Mouse (Mus musculus) heart, embryonic 15.5 days (tissue): ENCODE measurements at regions not wholly inside any gene's neighbourhood (a gene's known extent, or its start where the extent isn't known, plus 50 kb on each side); places are given as distances from the start of the nearest gene placed in this dataset.

Experiments used
- ATAC-seq: fragments of 200-750 bp; cut with Nextera tagmentation; replicated peaks from 2 replicates; pipeline ENCODE4 v1.8.0; 2017; ENCODE audit warnings: low read depth, moderate TSS enrichment; ENCODE audit not compliant: insufficient number of reproducible peaks, insufficient read depth, low FRiP score
- H3K27ac ChIP-seq: fragments of 300-500 bp; sonication (generic); 2 replicates; pipeline ENCODE4 v1.5.1; 2015; ENCODE audit warnings: mild to moderate bottlenecking, inconsistent platforms
- H3K27me3 ChIP-seq: fragments of 300-500 bp; sonication (generic); 2 replicates; pipeline ENCODE4 v1.6.1; 2015; ENCODE audit warnings: inconsistent platforms
- H3K36me3 ChIP-seq: fragments of 300-500 bp; sonication (generic); 2 replicates; pipeline ENCODE4 v1.6.1; 2015; ENCODE audit warnings: mild to moderate bottlenecking, inconsistent platforms
- H3K4me1 ChIP-seq: fragments of 300-500 bp; sonication (generic); replicated peaks from 2 replicates; pipeline ENCODE4 v1.6.1; 2015; ENCODE audit warnings: inconsistent platforms
- H3K4me2 ChIP-seq: fragments of 300-500 bp; sonication (generic); 2 replicates; pipeline ENCODE4 v1.6.1; 2015; ENCODE audit warnings: inconsistent platforms, mild to moderate bottlenecking, moderate library complexity
- H3K4me3 ChIP-seq: fragments of 300-500 bp; sonication (generic); 2 replicates; pipeline ENCODE4 v1.5.1; 2015; ENCODE audit warnings: mild to moderate bottlenecking, inconsistent platforms
- H3K9ac ChIP-seq: fragments of 300-500 bp; sonication (generic); 2 replicates; pipeline ENCODE4 v1.6.1; 2015; ENCODE audit warnings: mild to moderate bottlenecking, inconsistent platforms
- H3K9me3 ChIP-seq: fragments of 300-500 bp; sonication (generic); replicated peaks from 2 replicates; pipeline ENCODE4 v1.6.1; 2016; ENCODE audit warnings: inconsistent platforms
- WGBS: fragments of 180-500 bp; shearing (Covaris S2); methylation state at CpG from one replicate; pipeline ENCODE4 v1.1.7; 2015; ENCODE audit warnings: mixed read lengths; 5-methylcytosine and 5-hydroxymethylcytosine counted together

DNA sequence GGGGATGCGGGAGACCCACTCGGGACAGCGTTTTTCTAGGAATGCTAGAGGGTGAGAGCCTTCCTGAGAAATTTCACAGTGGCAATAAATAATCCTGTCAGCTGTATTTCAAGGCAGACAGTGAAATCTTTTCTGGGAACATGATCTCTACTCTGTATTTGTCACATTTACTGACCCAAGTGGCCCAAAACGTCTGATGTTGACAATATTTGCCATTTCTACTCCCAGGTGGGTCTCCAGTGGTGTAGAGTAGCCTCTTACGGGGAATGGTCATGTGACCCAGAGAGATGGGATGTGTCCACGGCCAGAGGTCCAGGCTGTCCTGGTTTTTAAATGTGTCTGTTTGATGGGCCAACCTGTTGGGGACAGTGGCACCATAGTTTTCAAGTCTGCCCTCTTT is 183.5 kb downstream of the Pten start:
- Histone ChIP-seq H3K4me2 (no peak overlapping the region), H3K4me1 (no peaks in the 10 kb centered on the region), H3K4me3 (no peak overlapping the region), H3K9ac (no peak overlapping the region), H3K36me3 (no peaks in the 10 kb centered on the region), H3K27ac (no peak overlapping the region), H3K9me3 (no peaks in the 10 kb centered on the region), H3K27me3 (no peaks in the 10 kb centered on the region)
- ATAC-seq = no peak
- WGBS = 64% methylated on average over 6 of the region's 6 CpGs

GRCm38 (mm10) chr19:32943594-32944230 is 186.4 kb downstream of the Pten start:
- H3K27me3 ChIP-seq = no peaks in the 10 kb centered on the region
- WGBS = 78% methylated on average over 2 of the region's 2 CpGs
- no peak overlapping the region for H3K4me2 ChIP-seq
- H3K27ac ChIP-seq = no peak overlapping the region
- no peaks in the 10 kb centered on the region for H3K9me3 ChIP-seq
- no peaks in the 10 kb centered on the region for H3K36me3 ChIP-seq
- H3K9ac ChIP-seq = no peak overlapping the region
- no peaks in the 10 kb centered on the region for H3K4me1 ChIP-seq
- H3K4me3 ChIP-seq = no peak overlapping the region
- no peak for ATAC-seq

- H3K4me1 ChIP-seq = no peaks in the 10 kb centered on the region
- no peak overlapping the region for H3K27ac ChIP-seq
- no peaks in the 10 kb centered on the region for H3K36me3 ChIP-seq
- ATAC-seq = no peak
- no peak overlapping the region for H3K4me2 ChIP-seq
- H3K27me3 ChIP-seq = no peaks in the 10 kb centered on the region
- H3K9ac ChIP-seq = no peak overlapping the region
- no peak overlapping the region for H3K4me3 ChIP-seq
- no peaks in the 10 kb centered on the region for H3K9me3 ChIP-seq
- 71% methylated on average over 12 of the region's 12 CpGs for WGBS
Measured at GRCm38 (mm10) chr19:32947081-32947855, 190.0 kb downstream of the Pten start.

DNA sequence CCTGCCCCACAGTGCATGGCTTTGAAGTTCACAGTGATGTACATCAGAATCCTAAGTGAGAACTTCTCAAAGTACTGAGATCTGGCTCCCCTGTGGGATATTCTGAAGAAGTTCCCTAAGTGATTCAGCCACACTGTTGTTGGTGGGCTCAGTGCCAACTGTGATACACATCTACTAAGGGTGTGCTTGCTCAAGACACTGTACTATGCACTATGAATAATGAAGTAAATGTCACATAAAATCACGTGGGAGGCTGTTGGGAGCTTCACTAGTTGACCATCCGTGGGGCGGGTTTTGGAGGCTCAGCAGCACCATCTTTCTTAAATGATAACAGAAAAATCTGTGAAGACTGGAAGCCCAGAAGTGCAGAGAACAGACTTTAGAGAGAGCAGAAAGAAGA is 193.0 kb downstream of the Pten start:
- ATAC-seq = no peak
- no peaks in the 10 kb centered on the region for H3K27me3 ChIP-seq
- no peak overlapping the region for H3K27ac ChIP-seq
- no peak overlapping the region for H3K9ac ChIP-seq
- no peaks in the 10 kb centered on the region for H3K36me3 ChIP-seq
- H3K4me1 ChIP-seq = 0 out of 2 replicates have a peak, but pooled peaks cover 3% of the 10 kb centered on the region
- no peak overlapping the region for H3K4me3 ChIP-seq
- 66% methylated on average over 3 of the region's 3 CpGs for WGBS
- no peak overlapping the region for H3K4me2 ChIP-seq
- no peaks in the 10 kb centered on the region for H3K9me3 ChIP-seq

GRCm38 (mm10) chr19:32950794-32951193 is 193.5 kb downstream of the Pten start:
- Histone ChIP-seq H3K4me1 (0 out of 2 replicates have a peak, but pooled peaks cover 3% of the 10 kb centered on the region), H3K9me3 (no peaks in the 10 kb centered on the region), H3K27ac (no peak overlapping the region), H3K4me2 (no peak overlapping the region), H3K36me3 (no peaks in the 10 kb centered on the region), H3K4me3 (no peak overlapping the region), H3K27me3 (no peaks in the 10 kb centered on the region), H3K9ac (no peak overlapping the region)
- WGBS = 61% methylated on average over 1 of the region's 1 CpGs
- ATAC-seq = no peak

- Histone ChIP-seq H3K27ac (no peak overlapping the region), H3K9me3 (no peaks in the 10 kb centered on the region), H3K4me2 (no peak overlapping the region), H3K4me1 (0 out of 2 replicates have a peak, but pooled peaks cover 5% of the 10 kb centered on the region), H3K27me3 (no peaks in the 10 kb centered on the region), H3K9ac (no peak overlapping the region), H3K36me3 (no peaks in the 10 kb centered on the region), H3K4me3 (no peak overlapping the region)
- 81% methylated on average over 4 of the region's 4 CpGs for WGBS
- no peak for ATAC-seq
Measured at GRCm38 (mm10) chr19:32952425-32952824, 195.1 kb downstream of the Pten start.

DNA sequence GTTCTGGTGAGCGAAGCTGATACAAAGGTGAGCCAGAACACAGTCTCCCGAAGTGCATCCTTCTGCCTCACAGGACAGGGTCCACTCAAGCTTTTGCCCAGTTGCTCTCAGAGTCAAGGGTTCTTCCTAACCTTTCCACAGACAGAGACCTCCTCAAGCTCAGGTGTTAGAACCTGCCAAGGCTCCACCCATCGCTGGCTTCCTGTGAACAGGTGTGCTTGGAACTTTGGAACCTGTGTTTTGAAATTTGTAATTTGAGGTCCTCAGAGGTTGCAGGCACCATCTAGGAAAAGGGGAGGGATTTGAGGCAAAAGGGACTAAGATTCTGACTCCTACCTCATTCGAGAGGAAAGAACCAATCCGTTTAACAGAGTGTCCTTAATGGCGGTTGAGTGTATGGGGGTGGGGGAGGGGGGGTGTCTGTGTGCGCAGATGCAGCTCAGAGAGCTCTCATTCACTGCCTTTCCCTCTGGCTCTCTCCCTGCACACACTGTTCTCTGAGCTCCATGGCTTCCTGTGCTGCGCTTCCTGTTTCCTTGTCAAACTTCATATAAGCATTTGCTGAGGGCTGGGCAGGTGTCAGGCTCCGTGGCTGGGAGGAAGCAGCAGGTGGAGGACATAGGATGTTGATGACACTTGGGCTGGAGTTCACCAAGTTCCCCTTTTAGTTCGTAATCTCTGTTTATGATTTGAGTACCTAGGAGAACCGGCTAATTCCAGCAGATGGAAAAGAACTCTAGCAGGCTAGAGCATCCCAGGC is 195.8 kb downstream of the Pten start:
- no peaks in the 10 kb centered on the region for H3K9me3 ChIP-seq
- no peak for ATAC-seq
- H3K4me2 ChIP-seq = no peak overlapping the region
- 0 out of 2 replicates have a peak, but pooled peaks cover 5% of the 10 kb centered on the region for H3K4me1 ChIP-seq
- no peak overlapping the region for H3K9ac ChIP-seq
- no peaks in the 10 kb centered on the region for H3K36me3 ChIP-seq
- no peaks in the 10 kb centered on the region for H3K27me3 ChIP-seq
- no peak overlapping the region for H3K27ac ChIP-seq
- 58% methylated on average over 11 of the region's 11 CpGs for WGBS
- H3K4me3 ChIP-seq = no peak overlapping the region

DNA sequence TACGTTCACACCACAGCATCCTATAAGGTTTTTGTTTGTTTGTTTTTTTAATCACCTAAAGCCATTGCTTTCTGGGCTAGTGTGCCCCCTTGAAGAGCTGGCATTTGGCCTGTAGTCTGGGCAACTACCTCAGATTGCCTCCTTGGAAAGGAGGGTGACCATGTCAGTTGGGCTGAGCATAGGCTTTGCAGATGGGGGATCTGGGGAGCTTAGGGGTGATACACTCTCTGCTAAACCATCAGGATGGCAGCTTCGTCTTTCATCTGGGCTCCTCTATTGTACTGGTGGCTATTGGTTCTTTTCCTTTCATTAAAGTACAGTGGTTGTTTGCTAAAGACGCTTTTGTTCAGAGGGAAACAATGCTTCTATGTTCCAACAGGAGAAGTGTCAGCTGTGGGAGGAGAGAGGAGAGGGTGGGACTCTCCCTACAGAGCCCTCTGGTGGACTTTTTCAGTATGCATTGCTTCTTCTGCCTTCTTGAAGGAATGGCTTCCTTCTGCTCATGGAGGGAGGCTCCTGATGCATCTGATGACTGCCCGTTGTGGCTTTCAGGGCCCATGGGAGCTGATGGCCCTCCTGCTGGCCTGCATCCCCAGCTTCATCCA is 196.8 kb downstream of the Pten start:
- Histone ChIP-seq H3K9ac (no peak overlapping the region), H3K36me3 (no peaks in the 10 kb centered on the region), H3K4me3 (no peak overlapping the region), H3K4me2 (no peak overlapping the region), H3K9me3 (no peaks in the 10 kb centered on the region), H3K4me1 (0 out of 2 replicates have a peak, but pooled peaks cover 5% of the 10 kb centered on the region), H3K27ac (no peak overlapping the region), H3K27me3 (no peaks in the 10 kb centered on the region)
- WGBS = 37% methylated on average over 4 of the region's 4 CpGs
- ATAC-seq = no peak

GRCm38 (mm10) chr19:32954942-32955341 is 197.6 kb downstream of the Pten start:
- Histone ChIP-seq H3K27ac (no peak overlapping the region), H3K27me3 (no peaks in the 10 kb centered on the region), H3K4me1 (0 out of 2 replicates have a peak, but pooled peaks cover 5% of the 10 kb centered on the region), H3K9ac (no peak overlapping the region), H3K4me2 (no peak overlapping the region), H3K9me3 (no peaks in the 10 kb centered on the region), H3K36me3 (no peaks in the 10 kb centered on the region), H3K4me3 (no peak overlapping the region)
- no peak for ATAC-seq
- WGBS = 98% methylated on average over 3 of the region's 3 CpGs

- WGBS = 11% methylated on average over 9 of the region's 9 CpGs
- H3K4me2 ChIP-seq = peak overlapping the region; percentile 55
- ATAC-seq = no peak
- no peaks in the 10 kb centered on the region for H3K27me3 ChIP-seq
- no peak overlapping the region for H3K9ac ChIP-seq
- H3K9me3 ChIP-seq = no peaks in the 10 kb centered on the region
- H3K27ac ChIP-seq = no peak overlapping the region
- H3K36me3 ChIP-seq = no peaks in the 10 kb centered on the region
- H3K4me1 ChIP-seq = 0 out of 2 replicates have a peak, but pooled peaks cover 5% of the 10 kb centered on the region
- H3K4me3 ChIP-seq = peak overlapping the region; percentile 25
Measured at GRCm38 (mm10) chr19:32956143-32956915, 199.0 kb downstream of the Pten start.
